8 mouse cellular contexts compared by ENCODE assay signal in genomic region chr1:154180952-154181351, GRCm38 (mm10). TPM values are rescaled to one million over a fixed set of nuclear protein-coding genes. Genes with fewer than 3 reads are reported as not detected.
A peak's percentile ranks its signal among the peaks of the same experiment; 100 is the strongest.
DNase-seq lines count a peak whose midpoint lies in the region; ATAC-seq and TF ChIP-seq lines count a peak whose summit lies in the region.

No protein-coding gene starts in this region.

- no peak overlapping the region for H3K4me3 ChIP-seq in left cerebral cortex, adult 2 months

- H3K27ac ChIP-seq in left cerebral cortex, adult 2 months: peak overlapping the region; percentile 57

- ATAC-seq in megakaryocyte-erythroid progenitor cell, adult 5-6 weeks (replicated peaks; ENCODE audit: low FRiP score, low TSS enrichment, poor library complexity, severe bottlenecking): peak; percentile 75; the same call in 1 of the 2 replicates
- no peak for ATAC-seq in activated CD4-positive, CD25-positive, alpha-beta regulatory T cell, adult 4 months

- intact Hi-C loops in left cerebral cortex, adult 2 months (cut with DNase I): loop anchor here (1.0 to 5.0 kb wide), 7 partner anchors 62 to 624 kb away; no protein-coding TSS in a partner anchor

- TF ChIP-seq CTCF in left cerebral cortex, adult 2 months (IDR thresholded peaks at IDR 0.05): peak; percentile 94

- peak; percentile 75 for DNase-seq in ZHBTc4 (ENCODE audit: low read depth, low spot score)
- DNase-seq in cerebellum, postnatal 14 days: peak; percentile 90 to 91
- peak; percentile 74 to 75 for DNase-seq in frontal cortex, postnatal 25 days (ENCODE audit: low spot score in 2 of 2)
- DNase-seq in induced T-regulatory cell, adult 2 months (ENCODE audit: low read depth): peak; percentile 57
- DNase-seq in left cerebral cortex, adult 2 months (ENCODE audit: extremely low spot score in 1 of 2, low spot score in 2 of 2): peak; percentile 80 to 83
- peak; percentile 77 for DNase-seq in right cerebral cortex, postnatal 4 days

RNA-seq across cellular contexts. Expression of gene Zfp648, which starts 20.0 kb away (rescaled TPM):
- under 1 TPM; 0.95 to 0.96 TPM for total RNA-seq in left cerebral cortex, adult 2 months (2021)
- not detected in 2 replicates for total RNA-seq in megakaryocyte-erythroid progenitor cell, adult 5-6 weeks (2014; fragmentation: Nextera tagmentation)
- total RNA-seq in megakaryocyte-erythroid progenitor cell, adult 5-6 weeks (2017): not detected in 2 replicates
- not detected for polyA plus RNA-seq in activated CD4-positive, CD25-positive, alpha-beta regulatory T cell, adult 4 months (2017; shearing (Covaris generic))
